Mouse (Mus musculus): ENCODE measurements around the gene Zc3h13. TPM values are rescaled to one million over a fixed set of nuclear protein-coding genes. Genes with fewer than 3 reads are reported as not detected.

Gene Zc3h13
- total RNA-seq (2014; fragmentation: Nextera tagmentation) (20.1 and 26.8 TPM in 2 replicates), total RNA-seq (2017) (24.5 and 29.2 TPM in 2 replicates)

GRCm38 (mm10) chr14:75284193-75284915 lies at the start of gene Zc3h13:
Gene Zc3h13, plus strand, starts transcription at chr14:75284373.
- peak; percentile 96 for ATAC-seq (replicated peaks; ENCODE audit: poor library complexity, severe bottlenecking)

GRCm38 (mm10) chr14:75235552-75235951 lies 48.6 kb upstream of the Zc3h13 start:
- no peak for ATAC-seq (replicated peaks; ENCODE audit: poor library complexity, severe bottlenecking)

- ATAC-seq (replicated peaks; ENCODE audit: poor library complexity, severe bottlenecking): no peak
Observed at GRCm38 (mm10) chr14:75235955-75236635, 48.1 kb upstream of the Zc3h13 start.

GRCm38 (mm10) chr14:75236636-75237003 lies 47.6 kb upstream of the Zc3h13 start:
- ATAC-seq (replicated peaks; ENCODE audit: poor library complexity, severe bottlenecking): no peak

GRCm38 (mm10) chr14:75237096-75237495 lies 47.1 kb upstream of the Zc3h13 start:
- no peak for ATAC-seq (replicated peaks; ENCODE audit: poor library complexity, severe bottlenecking)

GRCm38 (mm10) chr14:75238054-75238692 lies 46.0 kb upstream of the Zc3h13 start:
- ATAC-seq (replicated peaks; ENCODE audit: poor library complexity, severe bottlenecking): peak; percentile 53

GRCm38 (mm10) chr14:75242087-75242486 lies 42.1 kb upstream of the Zc3h13 start, which contains the start of gene Cpb2:
Gene Cpb2, plus strand, starts transcription at chr14:75242287.
- no peak for ATAC-seq (replicated peaks; ENCODE audit: poor library complexity, severe bottlenecking)

- no peak for ATAC-seq (replicated peaks; ENCODE audit: poor library complexity, severe bottlenecking)
Observed at GRCm38 (mm10) chr14:75246024-75247000, 37.9 kb upstream of the Zc3h13 start.

- ATAC-seq (replicated peaks; ENCODE audit: poor library complexity, severe bottlenecking): no peak
Observed at GRCm38 (mm10) chr14:75250432-75250831, 33.7 kb upstream of the Zc3h13 start.

- peak; percentile 77 for ATAC-seq (replicated peaks; ENCODE audit: poor library complexity, severe bottlenecking)
Observed at GRCm38 (mm10) chr14:75256521-75256920, 27.7 kb upstream of the Zc3h13 start.

- ATAC-seq (replicated peaks; ENCODE audit: poor library complexity, severe bottlenecking): no peak
Observed at GRCm38 (mm10) chr14:75269531-75269930, 14.6 kb upstream of the Zc3h13 start.

- no peak for ATAC-seq (replicated peaks; ENCODE audit: poor library complexity, severe bottlenecking)
Observed at GRCm38 (mm10) chr14:75279716-75280115, 4.5 kb upstream of the Zc3h13 start.

- ATAC-seq (replicated peaks; ENCODE audit: poor library complexity, severe bottlenecking): no peak
Observed at GRCm38 (mm10) chr14:75280406-75280805, 3.8 kb upstream of the Zc3h13 start.

GRCm38 (mm10) chr14:75283609-75284192 lies 472 bp upstream of the Zc3h13 start:
- ATAC-seq (replicated peaks; ENCODE audit: poor library complexity, severe bottlenecking): peak; percentile 54

GRCm38 (mm10) chr14:75301081-75301480 lies 16.9 kb downstream of the Zc3h13 start:
- ATAC-seq (replicated peaks; ENCODE audit: poor library complexity, severe bottlenecking): no peak

GRCm38 (mm10) chr14:75303807-75304206 lies 19.6 kb downstream of the Zc3h13 start:
- ATAC-seq (replicated peaks; ENCODE audit: poor library complexity, severe bottlenecking): no peak

GRCm38 (mm10) chr14:75307855-75308254 lies 23.7 kb downstream of the Zc3h13 start:
- ATAC-seq (replicated peaks; ENCODE audit: poor library complexity, severe bottlenecking): no peak

- no peak for ATAC-seq (replicated peaks; ENCODE audit: poor library complexity, severe bottlenecking)
Observed at GRCm38 (mm10) chr14:75309336-75309992, 25.3 kb downstream of the Zc3h13 start.

- ATAC-seq (replicated peaks; ENCODE audit: poor library complexity, severe bottlenecking): no peak
Observed at GRCm38 (mm10) chr14:75314484-75314883, 30.3 kb downstream of the Zc3h13 start.

Data from granulocyte monocyte progenitor cell, adult 5-6 weeks (primary cell).